ENCODE assay signal across 10 mouse cellular contexts in the genomic region with DNA sequence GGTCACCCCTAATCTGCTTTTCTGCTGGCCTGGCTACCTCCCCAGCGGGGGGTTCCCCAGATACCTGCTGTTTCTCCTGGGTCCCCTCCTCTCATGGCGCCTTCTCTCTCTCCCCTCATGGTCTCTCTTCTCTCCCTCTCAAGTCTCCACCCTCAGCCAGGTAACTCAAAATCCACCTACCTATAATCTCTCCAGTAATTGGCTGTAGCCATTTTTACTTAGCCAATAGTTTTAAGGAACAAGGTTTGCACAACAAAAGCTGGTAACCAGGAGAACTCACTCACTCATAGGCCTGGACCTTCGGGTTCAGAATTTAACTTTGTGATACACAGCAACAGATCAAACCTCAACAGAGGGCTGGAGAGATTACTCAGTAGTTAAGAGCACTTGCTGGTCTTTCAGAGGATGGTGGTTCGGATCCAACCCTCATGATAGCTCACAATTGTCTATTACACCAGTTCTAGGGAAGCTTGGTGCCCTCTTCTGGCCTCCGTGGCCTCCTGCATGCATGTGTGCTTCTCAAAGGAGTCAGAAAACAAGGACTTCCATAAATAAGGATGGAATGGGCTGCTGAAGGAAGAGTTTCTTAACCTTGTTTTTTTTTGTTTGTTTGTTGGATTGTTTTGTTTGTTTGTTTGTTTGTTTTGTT. TPM values are rescaled to one million over a fixed set of nuclear protein-coding genes. Genes with fewer than 3 reads are reported as not detected.
DNase-seq lines count a peak whose midpoint lies in the region; ATAC-seq and TF ChIP-seq lines count a peak whose summit lies in the region.
"Had no signal": no experiment of that assay in that cellular context is flagged by ENCODE, and none has a peak within 500 bp of the region (broad histone marks: within the 10 kb centered on the region; RNA-seq: fewer than 3 reads in every experiment).

No protein-coding gene starts in this region.

- TF ChIP-seq EP300 in liver, embryonic 14.5 days (IDR thresholded peaks at IDR 0.05; ENCODE audit: low read depth), result no peak

- ATAC-seq in liver, embryonic 14.5 days (ENCODE audit: insufficient read depth), result no peak
- no peak for ATAC-seq in midbrain, embryonic 16.5 days
- ATAC-seq: inflammation-experienced regulatory T-cells, adult 6 months had no signal

- H3K36me3 ChIP-seq in E14TG2a.4 (ENCODE audit: insufficient read depth, low read length), result peaks cover 36% of the 10 kb centered on the region
- H3K36me3 ChIP-seq in liver, embryonic 14.5 days (replicated peaks; ENCODE audit: control insufficient read depth, insufficient read depth, low read depth), result no peaks in the 10 kb centered on the region
- H3K36me3 ChIP-seq in midbrain, embryonic 16.5 days (ENCODE audit: control insufficient read depth, insufficient read depth, low read length), result no peaks in the 10 kb centered on the region
- H3K36me3 ChIP-seq: lung, embryonic 15.5 days had no signal

- peaks cover 66% of the 10 kb centered on the region for H3K4me1 ChIP-seq in E14TG2a.4 (replicated peaks; ENCODE audit: low read depth, low read length)
- no peaks in the 10 kb centered on the region for H3K4me1 ChIP-seq in liver, embryonic 14.5 days (replicated peaks; ENCODE audit: control insufficient read depth in 2 of 2, insufficient read depth in 2 of 2, low read length in 1 of 2)
- no peaks in the 10 kb centered on the region for H3K4me1 ChIP-seq in midbrain, embryonic 16.5 days (ENCODE audit: control insufficient read depth, insufficient read depth, low read length)
- H3K4me1 ChIP-seq: lung, embryonic 15.5 days had no signal

- no peaks in the 10 kb centered on the region for H3K27me3 ChIP-seq in E14TG2a.4 (ENCODE audit: insufficient read depth, low read length)
- H3K27me3 ChIP-seq in liver, embryonic 14.5 days (ENCODE audit: control insufficient read depth, insufficient read depth, low read length), result no peaks in the 10 kb centered on the region
- H3K27me3 ChIP-seq in midbrain, embryonic 16.5 days (ENCODE audit: control insufficient read depth, insufficient read depth, low read depth, low read length), result no peaks in the 10 kb centered on the region
- H3K27me3 ChIP-seq: lung, embryonic 15.5 days had no signal

- H3K4me3 ChIP-seq in layer of hippocampus, adult 2 months, result no peak overlapping the region
- H3K4me3 ChIP-seq in E14TG2a.4 (replicated peaks; ENCODE audit: low read length), result peak overlapping the region; percentile 85
- H3K4me3 ChIP-seq in liver, embryonic 14.5 days (ENCODE audit: insufficient read depth in 1 of 2, low read depth in 2 of 2, low read length in 2 of 2), result no peak overlapping the region
- no peak overlapping the region for H3K4me3 ChIP-seq in midbrain, embryonic 16.5 days (ENCODE audit: low read depth, low read length)
- H3K4me3 ChIP-seq: lung, embryonic 15.5 days had no signal

- H3K27ac ChIP-seq in layer of hippocampus, adult 2 months, result no peak overlapping the region
- no peak overlapping the region for H3K27ac ChIP-seq in liver, embryonic 14.5 days
- H3K27ac ChIP-seq in midbrain, embryonic 16.5 days (ENCODE audit: low read length), result no peak overlapping the region
- H3K27ac ChIP-seq: lung, embryonic 15.5 days had no signal

- TF ChIP-seq CTCF in layer of hippocampus, adult 2 months (conservative IDR thresholded peaks at IDR 0.05), result peak; percentile 65
- peak; percentile 55 for TF ChIP-seq CTCF in E14TG2a.4 (conservative IDR thresholded peaks at IDR 0.05; ENCODE audit: low read length)
- peak; percentile 65 for TF ChIP-seq CTCF in liver, embryonic 14.5 days (IDR thresholded peaks at IDR 0.05; ENCODE audit: low read depth)

- no peaks in the 10 kb centered on the region for H3K9me3 ChIP-seq in E14TG2a.4 (ENCODE audit: low read length)
- H3K9me3 ChIP-seq in liver, embryonic 14.5 days (ENCODE audit: control insufficient read depth, low read length), result no peaks in the 10 kb centered on the region
- H3K9me3 ChIP-seq in midbrain, embryonic 16.5 days (replicated peaks; ENCODE audit: control insufficient read depth, low read length, poor library complexity, severe bottlenecking), result no peaks in the 10 kb centered on the region
- H3K9me3 ChIP-seq: lung, embryonic 15.5 days had no signal

- H3K9ac ChIP-seq in liver, embryonic 14.5 days (replicated peaks), result no peak overlapping the region
- H3K9ac ChIP-seq in midbrain, embryonic 16.5 days (ENCODE audit: low read depth, low read length), result no peak overlapping the region
- H3K9ac ChIP-seq: lung, embryonic 15.5 days had no signal

- intact Hi-C loops in gastrocnemius, postnatal 14 days (cut with DNase I; ENCODE audit: low total_unique reads), result no loop called here

- no peak for DNase-seq in layer of hippocampus, adult 2 months (ENCODE audit: low spot score in 2 of 2)
- DNase-seq in layer of hippocampus, adult 9-10 months (ENCODE audit: low spot score), result no peak
- DNase-seq in adrenal gland, adult 2 months, result peak; percentile 55
- DNase-seq in liver, embryonic 14.5 days (ENCODE audit: low read depth in 3 of 3, low spot score in 3 of 3), result no peak
- no peak for DNase-seq in cerebellum, adult 18-20 months
- DNase-seq in gastrocnemius, postnatal 14 days, result no peak

- no peak overlapping the region for H3K4me2 ChIP-seq in liver, embryonic 14.5 days (ENCODE audit: low read depth)
- H3K4me2 ChIP-seq in midbrain, embryonic 16.5 days (ENCODE audit: low read length), result no peak overlapping the region
- H3K4me2 ChIP-seq: lung, embryonic 15.5 days had no signal

- 53% methylated on average over 5 of the region's 5 CpGs for WGBS in liver, embryonic 14.5 days (ENCODE audit: insufficient replicate concordance)
- WGBS in midbrain, embryonic 16.5 days, result 71% methylated on average over 5 of the region's 5 CpGs

RNA-seq across cellular contexts. Expression of gene Gtsf1l, which starts 1.9 kb away (rescaled TPM):
- total RNA-seq in layer of hippocampus, adult 2 months (2021), result not detected
- not detected for total RNA-seq in adrenal gland, adult 2 months (2021)
- polyA plus RNA-seq in adrenal gland, adult 2 months (2012; rRNA removed), result not detected in 2 replicates
- polyA plus RNA-seq in liver, embryonic 14.5 days (2012; rRNA removed), result not detected in 2 replicates
- not detected in 2 replicates for polyA plus RNA-seq in liver, embryonic 14.5 days (2014; fragmentation: Nextera tagmentation; extraction: Ambion mirVana)
- not detected for total RNA-seq in gastrocnemius, postnatal 14 days (2021)
- polyA plus RNA-seq in midbrain, embryonic 16.5 days (2015; fragmentation: Nextera tagmentation; extraction: Ambion mirVana), result not detected in 2 replicates
- polyA plus RNA-seq: inflammation-experienced regulatory T-cells, adult 6 months; lung, embryonic 15.5 days had no signal

RNA-seq across cellular contexts. Expression of gene Mybl2, which starts 35.1 kb away (rescaled TPM):
- 1 to 10 TPM; 1.8 to 2.6 TPM for total RNA-seq in layer of hippocampus, adult 2 months (2021)
- 1 to 10 TPM; 1.3 to 2.2 TPM for total RNA-seq in adrenal gland, adult 2 months (2021)
- 1.2 and 1.9 TPM in 2 replicates for polyA plus RNA-seq in adrenal gland, adult 2 months (2012; rRNA removed)
- 28.7 and 33.7 TPM in 2 replicates for polyA plus RNA-seq in liver, embryonic 14.5 days (2012; rRNA removed)
- polyA plus RNA-seq in liver, embryonic 14.5 days (2014; fragmentation: Nextera tagmentation; extraction: Ambion mirVana), result 30.8 and 33.5 TPM in 2 replicates
- 1 to 10 TPM; 1.3 to 2.5 TPM for total RNA-seq in gastrocnemius, postnatal 14 days (2021)
- polyA plus RNA-seq in midbrain, embryonic 16.5 days (2015; fragmentation: Nextera tagmentation; extraction: Ambion mirVana), result 1.9 and 3.9 TPM in 2 replicates
